Mouse (Mus musculus) myocyte (in vitro differentiated cells): Measurements from ENCODE around the gene Eln. TPM values are rescaled to one million over a fixed set of nuclear protein-coding genes. Genes with fewer than 3 reads are reported as not detected.

Experiments used
- H3K27me3 ChIP-seq: one replicate; pipeline ENCODE4 v1.6.1; 2011; ENCODE audit not compliant: control insufficient read depth, insufficient read depth, insufficient read length
- H3K36me3 ChIP-seq: one replicate; pipeline ENCODE4 v1.6.1; 2011; ENCODE audit not compliant: control insufficient read depth, insufficient read depth
- H3K4me2 ChIP-seq: one replicate; pipeline ENCODE4 v1.6.1; 2011; ENCODE audit warnings: low read depth, control low read depth
- H3K4me3 ChIP-seq: one replicate; pipeline ENCODE4 v1.5.1; 2011; ENCODE audit warnings: mild to moderate bottlenecking, control low read depth, moderate library complexity
- H3K79me2 ChIP-seq: one replicate; pipeline ENCODE4 v1.6.1; 2011; ENCODE audit not compliant: control insufficient read depth, insufficient read depth
- H3ac ChIP-seq: one replicate; pipeline ENCODE4 v1.6.1; 2011; ENCODE audit not compliant: control insufficient read depth, insufficient read length
- CEBPB ChIP-seq: IDR thresholded peaks from 2 replicates; pipeline ENCODE4 v1.6.1; 2011; ENCODE audit warnings: mild to moderate bottlenecking, moderate library complexity; ENCODE audit not compliant: poor library complexity, insufficient read depth, severe bottlenecking
- E2F4 ChIP-seq: IDR thresholded peaks from one replicate; pipeline ENCODE4 v1.6.1; 2011; ENCODE audit warnings: mild to moderate bottlenecking, control low read depth, moderate library complexity; ENCODE audit not compliant: insufficient read depth
- MAX ChIP-seq: IDR thresholded peaks from one replicate; pipeline ENCODE4 v1.6.1; 2011; ENCODE audit warnings: low read depth, mild to moderate bottlenecking, control low read depth
- MYOD1 ChIP-seq, 3 experiments: IDR thresholded peaks; one replicate each; pipeline ENCODE4 v1.6.1; 2011; ENCODE audit warnings: control low read depth in 2 of 3, low read depth in 2 of 3, mild to moderate bottlenecking in 2 of 3, moderate library complexity in 1 of 3; ENCODE audit not compliant: insufficient read length in 2 of 3, control insufficient read depth in 1 of 3
- MYOG ChIP-seq, 3 experiments: IDR thresholded peaks; one replicate each; pipeline ENCODE4 v1.6.1; 2011; ENCODE audit warnings: control low read depth in 2 of 3, low read depth in 2 of 3, mild to moderate bottlenecking in 2 of 3; ENCODE audit not compliant: insufficient read length in 2 of 3, control insufficient read depth in 1 of 3, insufficient read depth in 1 of 3
- POLR2A ChIP-seq: IDR thresholded peaks from one replicate; pipeline ENCODE4 v1.6.1; 2011; ENCODE audit warnings: low read depth, mild to moderate bottlenecking, control low read depth, moderate library complexity; ENCODE audit not compliant: insufficient read length
- POLR2AphosphoS2 ChIP-seq: IDR thresholded peaks from one replicate; pipeline ENCODE4 v1.6.1; 2011; ENCODE audit warnings: low read depth, control low read depth; ENCODE audit not compliant: insufficient read length
- REST ChIP-seq: IDR thresholded peaks from one replicate; pipeline ENCODE4 v1.6.1; 2011; ENCODE audit warnings: mild to moderate bottlenecking, control low read depth, moderate library complexity; ENCODE audit not compliant: insufficient read depth, insufficient read length
- SRF ChIP-seq: IDR thresholded peaks from one replicate; pipeline ENCODE4 v1.6.1; 2011; ENCODE audit warnings: low read depth; ENCODE audit not compliant: control insufficient read depth, insufficient read length
- TCF12 ChIP-seq: IDR thresholded peaks from one replicate; pipeline ENCODE4 v1.6.1; 2011; ENCODE audit warnings: mild to moderate bottlenecking, control low read depth; ENCODE audit not compliant: poor library complexity, insufficient read depth, severe bottlenecking
- TCF3 ChIP-seq: IDR thresholded peaks from one replicate; pipeline ENCODE4 v1.6.1; 2011; ENCODE audit warnings: low read depth, control low read depth; ENCODE audit not compliant: insufficient read length
- USF1 ChIP-seq: IDR thresholded peaks from one replicate; pipeline ENCODE4 v1.6.1; 2011; ENCODE audit warnings: low read depth, mild to moderate bottlenecking, control low read depth, moderate library complexity
- polyA plus RNA-seq: library from polyadenylated mRNA; unstranded; fragments of >200 nt; fragmentation: generic; extraction: Trizol; gene quantifications from one replicate; pipeline ENCODE4 v1.2.1, GENCODE M21; 2012; ENCODE audit warnings: missing spikeins

Gene Eln
- polyA plus RNA-seq, 1 experiment = 0.02 TPM

GRCm38 (mm10) chr5:134672198-134672516, 75.0 kb downstream of the Eln start:
- TF ChIP-seq REST = no peak
- no peak for TF ChIP-seq SRF
- TF ChIP-seq TCF3 = no peak
- no peak for TF ChIP-seq E2F4
- TF ChIP-seq MYOD1 (IDR thresholded peaks at IDR 0.05; ENCODE audit: control insufficient read depth in 1 of 3, insufficient read length in 2 of 3, low read depth in 2 of 3) = no peak
- Histone ChIP-seq H3K27me3 (no peaks in the 10 kb centered on the region), H3K4me2 (no peak overlapping the region), H3K36me3 (peaks cover under 1% of the 10 kb centered on the region), H3K4me3 (no peak overlapping the region), H3K79me2 (no peaks in the 10 kb centered on the region), H3ac (no peak overlapping the region)

- Histone ChIP-seq H3K4me2 (no peak overlapping the region), H3K27me3 (no peaks in the 10 kb centered on the region), H3K4me3 (no peak overlapping the region), H3K79me2 (no peaks in the 10 kb centered on the region), H3K36me3 (peaks cover 6% of the 10 kb centered on the region), H3ac (no peak overlapping the region)
- TF ChIP-seq MYOG (IDR thresholded peaks at IDR 0.05; ENCODE audit: control insufficient read depth in 1 of 3, insufficient read depth in 1 of 3, insufficient read length in 2 of 3, low read depth in 2 of 3) = no peak
- no peak for TF ChIP-seq TCF3
- TF ChIP-seq E2F4 = no peak
- TF ChIP-seq POLR2A = no peak
- TF ChIP-seq MAX = no peak
- no peak for TF ChIP-seq SRF
- TF ChIP-seq REST = no peak
- no peak for TF ChIP-seq MYOD1 (IDR thresholded peaks at IDR 0.05; ENCODE audit: control insufficient read depth in 1 of 3, insufficient read length in 2 of 3, low read depth in 2 of 3)
- TF ChIP-seq USF1 = no peak
- TF ChIP-seq POLR2AphosphoS2 = no peak
- no peak for TF ChIP-seq CEBPB
- TF ChIP-seq TCF12 = no peak
Measured at GRCm38 (mm10) chr5:134671335-134672197, 75.6 kb downstream of the Eln start.

- Histone ChIP-seq H3K4me3 (no peak overlapping the region), H3K27me3 (no peaks in the 10 kb centered on the region), H3K36me3 (peaks cover 7% of the 10 kb centered on the region), H3K4me2 (no peak overlapping the region), H3ac (no peak overlapping the region), H3K79me2 (no peaks in the 10 kb centered on the region)
- TF ChIP-seq MAX = no peak
- TF ChIP-seq POLR2AphosphoS2 = no peak
- TF ChIP-seq TCF3 = no peak
- no peak for TF ChIP-seq MYOG (IDR thresholded peaks at IDR 0.05; ENCODE audit: control insufficient read depth in 1 of 3, insufficient read depth in 1 of 3, insufficient read length in 2 of 3, low read depth in 2 of 3)
- no peak for TF ChIP-seq USF1
- TF ChIP-seq TCF12 = no peak
- TF ChIP-seq POLR2A = no peak
- no peak for TF ChIP-seq CEBPB
Measured at GRCm38 (mm10) chr5:134669001-134669708, 78.0 kb downstream of the Eln start.

- no peak overlapping the region for H3K4me2 ChIP-seq
- peaks cover 7% of the 10 kb centered on the region for H3K36me3 ChIP-seq
- H3ac ChIP-seq = no peak overlapping the region
- TF ChIP-seq SRF (no peak), TCF12 (no peak), TCF3 (no peak), USF1 (no peak), POLR2A (no peak), CEBPB (no peak), E2F4 (no peak), MYOG (IDR thresholded peaks at IDR 0.05; ENCODE audit: control insufficient read depth in 1 of 3, insufficient read depth in 1 of 3, insufficient read length in 2 of 3, low read depth in 2 of 3) (no peak), MAX (no peak), REST (no peak), POLR2AphosphoS2 (no peak), MYOD1 (IDR thresholded peaks at IDR 0.05; ENCODE audit: control insufficient read depth in 1 of 3, insufficient read length in 2 of 3, low read depth in 2 of 3) (no peak)
- no peak overlapping the region for H3K4me3 ChIP-seq
- H3K79me2 ChIP-seq = no peaks in the 10 kb centered on the region
- no peaks in the 10 kb centered on the region for H3K27me3 ChIP-seq
Measured at GRCm38 (mm10) chr5:134668495-134668894, 78.6 kb downstream of the Eln start.
